Mouse (Mus musculus): ENCODE measurements at regions not wholly inside any gene's neighbourhood (a gene's known extent, or its start where the extent isn't known, plus 50 kb on each side); places are given as distances from the start of the nearest gene placed in this dataset.

DNA sequence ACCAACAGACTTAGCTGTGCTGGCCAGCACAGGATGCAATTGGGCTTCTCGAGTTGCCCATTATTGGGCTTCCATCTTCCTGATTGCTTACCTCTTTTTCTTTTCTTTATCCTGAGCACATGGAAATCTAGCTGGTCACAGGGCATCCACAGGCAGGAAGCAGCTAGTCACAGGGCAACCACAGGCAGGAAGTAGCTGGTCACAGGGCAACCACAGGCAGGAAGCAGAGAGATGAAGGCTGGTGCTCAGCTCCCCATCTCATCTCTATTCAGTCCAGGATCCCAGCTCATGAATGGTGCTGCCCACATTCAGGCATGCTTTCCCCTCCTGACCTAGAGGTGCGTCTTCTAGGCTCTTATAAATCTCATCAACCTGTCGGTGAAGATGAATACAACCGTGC lies 146.8 kb upstream of the Slc35f3 start:
- TF ChIP-seq CTCF (IDR thresholded peaks at IDR 0.05; ENCODE audit: borderline replicate concordance, control insufficient read depth, extremely low read depth, insufficient read depth, low read length, poor library complexity) (no peak), POLR2A (IDR thresholded peaks at IDR 0.05; ENCODE audit: control insufficient read depth, extremely low read depth, insufficient read depth, low read length, poor library complexity) (no peak)

Measured in thymus, adult 2 months (tissue).